Mouse (Mus musculus): ENCODE results near the gene Tmem233.

The Tmem233 gene

DNA sequence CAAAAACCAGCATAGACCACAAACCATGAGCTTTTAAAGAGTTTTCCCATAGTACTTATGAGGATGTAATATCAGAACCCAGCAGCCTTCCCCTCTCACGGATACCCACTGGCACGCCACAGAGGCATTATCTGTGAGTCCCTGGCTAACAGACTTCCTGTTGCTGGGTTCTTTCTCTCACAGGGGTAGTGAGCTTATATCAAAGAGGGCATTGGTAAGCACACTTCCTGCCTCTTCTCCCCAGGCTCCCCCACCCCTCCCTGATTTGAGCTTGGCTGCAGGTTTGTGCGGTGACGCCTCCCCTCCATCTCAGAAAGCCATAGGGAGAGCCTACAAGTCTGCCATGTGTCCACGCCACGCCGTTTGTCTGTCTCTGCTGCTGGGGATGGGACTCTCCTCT lies 54.0 kb downstream of the Tmem233 start:
- no peak for DNase-seq (ENCODE audit: low read depth, low spot score)

GRCm38 (mm10) chr5:116026561-116026960 lies 56.5 kb downstream of the Tmem233 start:
- DNase-seq (ENCODE audit: low read depth, low spot score) = no peak

GRCm38 (mm10) chr5:116026107-116026506 lies 56.9 kb downstream of the Tmem233 start:
- DNase-seq (ENCODE audit: low read depth, low spot score) = no peak

DNA sequence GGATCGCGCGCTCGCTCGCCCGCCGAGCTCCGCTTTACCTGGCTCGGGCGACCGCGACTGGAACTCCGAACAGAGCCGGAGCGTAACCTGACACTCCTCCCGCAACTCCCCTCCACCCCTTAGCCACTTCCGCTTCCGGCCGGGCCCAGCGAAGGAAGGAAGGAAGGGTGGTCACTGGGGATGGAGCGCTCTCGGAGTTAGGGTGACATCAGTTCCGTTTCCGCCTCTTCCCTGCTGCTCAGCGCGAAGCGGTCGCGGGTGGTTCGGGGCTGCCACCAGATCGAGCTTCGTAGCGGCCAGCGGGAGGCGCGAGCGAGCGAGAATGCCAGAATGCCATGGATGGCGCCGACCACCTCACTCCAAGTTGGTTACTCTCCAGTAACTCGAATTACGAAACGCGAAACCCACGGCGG lies 58.7 kb downstream of the Tmem233 start, which contains the start of gene Prkab1:
Gene Prkab1 (minus strand): TSS at position 182 of the 413 bp plus-strand sequence.
- peak; percentile 96 for DNase-seq (ENCODE audit: low read depth, low spot score)

- DNase-seq (ENCODE audit: low read depth, low spot score) = no peak
Observed at GRCm38 (mm10) chr5:116023821-116024284, 59.2 kb downstream of the Tmem233 start.

DNA sequence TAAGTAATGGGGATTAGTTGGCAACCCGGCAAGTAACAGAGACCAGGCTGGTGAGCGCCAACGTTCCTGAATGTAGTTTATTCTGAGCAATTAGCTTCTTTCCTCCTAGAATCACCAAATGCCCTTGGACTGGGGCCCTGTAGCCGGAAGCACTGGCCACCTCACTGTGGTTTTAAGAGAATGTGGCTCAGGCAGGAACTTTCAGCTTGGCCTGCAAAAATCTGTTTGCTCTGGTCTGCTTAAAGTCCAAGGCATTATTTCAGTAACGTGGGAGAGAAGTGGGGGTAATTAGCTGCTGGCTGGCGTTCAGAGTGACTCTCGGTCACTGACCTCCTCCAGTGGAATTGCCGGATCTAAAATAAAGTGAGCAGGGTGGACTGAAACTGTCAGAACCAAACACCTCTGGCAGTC lies 59.8 kb downstream of the Tmem233 start:
- no peak for DNase-seq (ENCODE audit: low read depth, low spot score)

GRCm38 (mm10) chr5:116022658-116023200 lies 60.3 kb downstream of the Tmem233 start:
- DNase-seq (ENCODE audit: low read depth, low spot score) = no peak

DNA sequence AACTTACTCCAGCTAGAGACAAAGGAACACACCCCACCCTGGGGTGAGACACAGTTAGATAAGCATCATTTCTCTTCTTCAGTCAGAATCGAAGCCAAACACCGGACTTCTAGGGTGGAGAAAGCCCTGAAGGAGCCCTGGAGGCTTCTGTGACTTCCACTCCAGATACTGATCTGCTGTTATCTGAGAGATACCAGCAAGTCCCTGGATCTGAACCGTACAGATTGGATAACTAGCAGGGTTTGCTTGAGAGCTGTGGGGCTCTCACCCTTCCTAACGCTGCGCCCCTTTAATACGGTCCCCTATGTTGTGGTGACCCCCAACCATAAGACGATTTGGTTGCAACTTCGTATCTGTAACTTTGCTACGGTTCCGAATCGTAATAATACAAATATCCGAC lies 60.9 kb downstream of the Tmem233 start:
- no peak for DNase-seq (ENCODE audit: low read depth, low spot score)

DNA sequence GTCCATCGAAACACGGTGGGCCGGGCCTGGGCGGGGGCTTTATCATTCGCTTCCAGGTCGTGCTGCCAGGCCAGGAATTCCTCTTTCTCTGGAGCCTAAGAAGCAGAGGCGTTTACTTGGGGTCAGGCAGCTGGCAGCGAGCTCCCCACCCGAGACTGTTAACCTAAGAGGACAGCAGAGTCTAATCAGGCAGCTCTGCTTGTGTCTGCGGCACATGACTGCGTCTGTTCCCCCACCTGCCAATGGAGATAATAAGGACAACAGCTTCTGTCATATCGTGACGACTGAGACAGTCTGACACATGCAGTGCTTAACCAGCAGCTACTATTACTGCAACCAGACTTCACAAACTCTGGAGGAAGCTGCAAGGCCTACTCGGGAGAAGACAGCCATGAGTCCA lies 61.5 kb downstream of the Tmem233 start:
- no peak for DNase-seq (ENCODE audit: low read depth, low spot score)

- no peak for DNase-seq (ENCODE audit: low read depth, low spot score)
Observed at GRCm38 (mm10) chr5:116019371-116019770, 63.7 kb downstream of the Tmem233 start.

GRCm38 (mm10) chr5:116018784-116019183 lies 64.3 kb downstream of the Tmem233 start:
- DNase-seq (ENCODE audit: low read depth, low spot score) = no peak

GRCm38 (mm10) chr5:116018196-116018595 lies 64.8 kb downstream of the Tmem233 start:
- no peak for DNase-seq (ENCODE audit: low read depth, low spot score)

DNA sequence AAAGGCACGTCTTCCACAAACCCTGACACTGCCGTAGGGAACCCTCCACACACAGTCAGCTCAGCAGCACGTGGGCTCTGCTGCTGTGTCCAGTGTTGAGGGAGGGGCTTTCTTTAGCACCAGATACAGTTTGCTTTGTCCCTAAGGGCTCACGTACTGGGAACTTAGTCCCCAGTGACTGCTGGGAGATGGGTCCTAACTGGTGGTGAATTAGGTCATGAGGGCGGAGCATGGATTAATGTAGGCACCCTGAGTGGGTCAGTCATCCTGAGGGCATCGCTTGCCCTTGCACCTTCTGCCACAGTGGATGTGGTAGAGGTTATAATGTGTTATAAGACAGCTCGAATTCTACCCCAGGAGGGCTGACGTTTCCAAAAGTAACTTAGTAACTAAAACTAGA lies 65.7 kb downstream of the Tmem233 start:
- DNase-seq (ENCODE audit: low read depth, low spot score) = no peak

DNA sequence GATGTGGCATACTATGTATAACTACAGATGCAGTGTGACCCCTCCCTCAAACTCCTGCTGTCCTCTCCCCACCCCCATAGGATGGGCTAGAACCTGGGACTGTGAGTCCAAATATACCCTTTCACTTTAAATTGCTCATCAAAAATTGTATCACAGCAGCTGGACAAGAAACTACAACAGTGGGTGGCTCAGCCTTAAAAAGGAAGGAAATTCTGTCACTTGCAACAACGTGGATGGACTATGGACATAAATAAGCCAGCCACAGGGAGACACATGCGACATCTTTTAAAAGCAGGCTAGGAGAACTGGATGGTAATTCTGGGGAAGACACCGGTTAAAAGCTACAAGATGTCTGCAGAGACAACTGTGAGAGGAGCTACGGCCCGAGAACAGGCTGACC lies 66.5 kb downstream of the Tmem233 start:
- DNase-seq (ENCODE audit: low read depth, low spot score) = no peak

DNA sequence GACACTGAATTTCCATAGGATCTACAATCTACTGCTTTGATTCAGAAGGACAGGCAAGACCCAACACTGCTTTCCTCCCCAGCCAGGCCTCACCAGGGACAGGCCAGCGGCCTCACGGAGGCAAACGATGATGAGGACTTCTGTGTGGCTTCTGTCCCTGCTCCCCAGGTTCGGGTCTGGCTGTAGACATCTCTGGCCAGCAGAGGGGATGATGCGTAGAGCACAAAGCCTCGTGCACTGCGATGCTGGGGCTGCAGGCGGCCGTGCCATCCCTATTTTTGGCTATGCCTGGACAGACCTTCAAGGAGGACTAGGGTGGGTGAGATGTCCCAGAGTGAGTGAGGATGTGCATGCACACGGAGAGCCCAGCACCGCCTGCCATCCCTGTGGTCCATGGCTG lies 68.8 kb downstream of the Tmem233 start:
- no peak for DNase-seq (ENCODE audit: low read depth, low spot score)

DNA sequence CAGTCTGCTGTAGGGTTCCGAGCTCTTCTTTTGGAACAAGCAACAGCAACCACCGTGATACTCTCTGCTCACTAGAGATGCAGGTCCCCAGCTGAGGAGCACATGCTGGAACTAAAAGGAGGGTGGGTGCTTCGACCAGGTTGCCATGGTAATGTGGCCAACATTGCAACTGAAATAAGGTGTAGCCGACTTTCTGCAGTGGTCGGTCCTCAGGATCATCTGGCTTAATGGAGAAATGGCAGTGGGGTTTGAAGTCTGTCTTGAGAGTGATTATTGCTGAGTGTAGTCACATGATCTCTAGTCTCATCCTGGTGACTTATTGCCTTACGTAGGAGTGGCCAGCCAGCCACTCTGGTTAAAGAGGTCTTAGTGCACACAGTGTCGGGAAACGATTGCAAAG lies 69.2 kb downstream of the Tmem233 start:
- DNase-seq (ENCODE audit: low read depth, low spot score) = no peak

GRCm38 (mm10) chr5:116012503-116012902 lies 70.5 kb downstream of the Tmem233 start:
- no peak for DNase-seq (ENCODE audit: low read depth, low spot score)

- DNase-seq (ENCODE audit: low read depth, low spot score) = no peak
Observed at GRCm38 (mm10) chr5:116011700-116012099, 71.3 kb downstream of the Tmem233 start.

DNA sequence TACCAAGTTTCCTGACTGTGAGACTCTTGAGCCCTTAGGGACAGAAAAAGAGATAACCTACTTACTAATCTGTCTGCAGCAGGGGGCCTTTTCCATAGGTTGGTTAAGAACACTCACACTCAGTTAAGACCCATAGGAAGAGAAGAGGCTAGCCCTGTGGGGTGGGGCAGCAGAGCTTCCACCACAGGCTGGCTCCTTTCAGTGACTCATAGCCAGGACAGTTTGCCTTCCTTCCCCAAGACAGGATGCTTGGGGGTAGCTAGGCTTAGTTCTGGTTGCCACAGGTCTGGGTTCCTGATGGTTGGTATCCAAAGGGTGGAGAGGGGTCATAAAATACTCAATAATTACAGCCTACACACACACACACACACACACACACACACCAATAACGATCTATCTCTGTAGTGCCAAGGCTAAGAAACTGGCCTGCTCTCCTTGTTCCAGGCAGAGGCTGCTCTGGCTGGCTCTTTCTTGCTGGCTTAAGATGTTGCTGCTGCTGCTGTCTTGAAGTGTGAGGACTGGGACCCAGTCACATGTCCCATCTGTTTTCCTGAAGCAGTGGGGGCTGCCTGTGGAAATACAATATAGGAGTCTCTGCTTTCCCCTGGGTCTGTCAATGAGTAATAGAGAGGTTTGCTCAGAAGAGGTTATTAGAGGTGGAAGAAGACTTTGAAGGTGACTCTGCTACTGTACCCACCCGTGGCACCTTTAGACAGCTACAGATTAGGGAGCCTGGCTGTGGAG lies 73.0 kb downstream of the Tmem233 start:
- no peak for DNase-seq (ENCODE audit: low read depth, low spot score)

GRCm38 (mm10) chr5:116009091-116009851 lies 73.8 kb downstream of the Tmem233 start:
- DNase-seq (ENCODE audit: low read depth, low spot score) = no peak

DNA sequence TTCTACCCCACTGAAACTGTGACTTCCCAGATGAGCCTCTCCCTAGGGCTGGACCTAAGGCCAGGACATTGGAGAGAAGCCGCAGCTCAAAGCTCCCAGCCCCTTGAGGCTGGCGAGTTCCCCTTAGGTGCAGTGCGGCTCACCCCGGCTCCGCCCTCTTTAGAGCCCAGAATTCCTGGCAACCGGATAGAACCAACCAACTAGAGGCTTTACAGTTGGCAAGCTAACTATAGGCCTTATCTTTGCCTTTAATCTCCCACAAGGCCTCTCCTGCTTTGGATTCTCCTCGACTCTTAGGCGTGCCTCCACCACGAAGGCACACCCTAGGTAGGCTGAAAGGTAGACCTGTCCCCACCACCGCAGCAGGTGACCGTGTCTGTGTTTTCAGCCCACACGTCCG lies 75.3 kb downstream of the Tmem233 start:
- DNase-seq (ENCODE audit: low read depth, low spot score) = no peak

GRCm38 (mm10) chr5:116006324-116007099 lies 76.5 kb downstream of the Tmem233 start:
- no peak for DNase-seq (ENCODE audit: low read depth, low spot score)

All from WW6 (cell line).